Mouse (Mus musculus) limb, embryonic 15.5 days (tissue): Measurements from ENCODE around the gene Clptm1. TPM values are rescaled to one million over a fixed set of nuclear protein-coding genes. Genes with fewer than 3 reads are reported as not detected.
"Not testable (repeated sequence)": the region's sequence is repeated elsewhere in the genome, so short reads cannot be mapped to it uniquely, and the experiment has no call there.

ENCODE experiments used
- ATAC-seq: fragments of 200-750 bp; cut with Nextera tagmentation; 2 replicates; pipeline ENCODE4 v1.8.0; 2017; ENCODE audit warnings: low read depth, moderate TSS enrichment; ENCODE audit not compliant: insufficient number of reproducible peaks, low FRiP score, low TSS enrichment
- H3K27ac ChIP-seq: fragments of 300-500 bp; sonication (generic); 2 replicates; pipeline ENCODE4 v1.5.1; 2015; ENCODE audit warnings: moderate library complexity, mild to moderate bottlenecking, inconsistent platforms
- H3K27me3 ChIP-seq: fragments of 300-500 bp; sonication (generic); 2 replicates; pipeline ENCODE4 v1.6.1; 2015; ENCODE audit warnings: inconsistent platforms
- H3K36me3 ChIP-seq: fragments of 300-500 bp; sonication (generic); 2 replicates; pipeline ENCODE4 v1.6.1; 2015; ENCODE audit warnings: inconsistent platforms
- H3K4me1 ChIP-seq: fragments of 300-500 bp; sonication (generic); 2 replicates; pipeline ENCODE4 v1.6.1; 2015; ENCODE audit warnings: inconsistent platforms
- H3K4me2 ChIP-seq: fragments of 300-500 bp; sonication (generic); 2 replicates; pipeline ENCODE4 v1.6.1; 2015; ENCODE audit warnings: mild to moderate bottlenecking, inconsistent platforms
- H3K4me3 ChIP-seq: fragments of 300-500 bp; sonication (generic); 2 replicates; pipeline ENCODE4 v1.5.1; 2015; ENCODE audit warnings: mild to moderate bottlenecking, inconsistent platforms
- H3K9ac ChIP-seq: fragments of 300-500 bp; sonication (generic); 2 replicates; pipeline ENCODE4 v1.6.1; 2015; ENCODE audit warnings: inconsistent platforms
- H3K9me3 ChIP-seq: fragments of 300-500 bp; sonication (generic); 2 replicates; pipeline ENCODE4 v1.6.1; 2016; ENCODE audit warnings: inconsistent platforms
- WGBS: fragments of 180-500 bp; shearing (Covaris S2); methylation state at CpG from one replicate; pipeline ENCODE4 v1.1.7; 2015; 5-methylcytosine and 5-hydroxymethylcytosine counted together
- polyA plus RNA-seq: library from polyadenylated mRNA; unstranded; fragments of >200 nt; fragmentation: Nextera tagmentation; extraction: Ambion mirVana; gene quantifications from 2 replicates; pipeline ENCODE4 v1.2.1, GENCODE M21; 2015

Gene Clptm1
- polyA plus RNA-seq, 1 experiment from 2014 or later, result 73.4 TPM

GRCm38 (mm10) chr7:19620811-19621210 is 44.0 kb downstream of the Clptm1 start:
- no peak overlapping the region for H3K4me3 ChIP-seq
- H3K4me2 ChIP-seq, result no peak overlapping the region
- peaks cover 6% of the 10 kb centered on the region; the same call in 1 of the 2 replicates for H3K36me3 ChIP-seq
- H3K4me1 ChIP-seq, result peaks cover 7% of the 10 kb centered on the region
- 0 out of 2 replicates have a peak, but pooled peaks cover 4% of the 10 kb centered on the region for H3K27me3 ChIP-seq
- no peaks in the 10 kb centered on the region for H3K9me3 ChIP-seq
- no peak for ATAC-seq
- WGBS, result 89% methylated on average over 7 of the region's 7 CpGs
- no peak overlapping the region for H3K27ac ChIP-seq
- no peak overlapping the region for H3K9ac ChIP-seq

- Histone ChIP-seq H3K36me3 (peaks cover 17% of the 10 kb centered on the region), H3K4me3 (peak overlapping the region; percentile 31), H3K9ac (0 out of 2 replicates have a peak overlapping the region, but pooled peaks have one; percentile 3), H3K27me3 (0 out of 2 replicates have a peak, but pooled peaks cover 4% of the 10 kb centered on the region), H3K9me3 (no peaks in the 10 kb centered on the region), H3K4me1 (peaks cover 7% of the 10 kb centered on the region), H3K27ac (peak overlapping the region; percentile 19; the same call in 1 of the 2 replicates), H3K4me2 (peak overlapping the region; percentile 44)
- 10% methylated on average over 35 of the region's 35 CpGs for WGBS
- peak; percentile 27; the same call in 1 of the 2 replicates for ATAC-seq
Measured at GRCm38 (mm10) chr7:19619004-19619801, 45.6 kb downstream of the Clptm1 start.

- H3K36me3 ChIP-seq, result peaks cover 36% of the 10 kb centered on the region
- H3K4me1 ChIP-seq, result peaks cover 7% of the 10 kb centered on the region
- no peak overlapping the region for H3K4me2 ChIP-seq
- no peaks in the 10 kb centered on the region for H3K9me3 ChIP-seq
- WGBS, result 83% methylated on average over 12 of the region's 12 CpGs
- H3K4me3 ChIP-seq, result no peak overlapping the region
- ATAC-seq, result no peak
- H3K27me3 ChIP-seq, result 0 out of 2 replicates have a peak, but pooled peaks cover 4% of the 10 kb centered on the region
- no peak overlapping the region for H3K27ac ChIP-seq
- H3K9ac ChIP-seq, result no peak overlapping the region
Measured at GRCm38 (mm10) chr7:19615036-19615577, 49.7 kb downstream of the Clptm1 start.

- Histone ChIP-seq H3K9ac (no peak overlapping the region), H3K27me3 (no peaks in the 10 kb centered on the region), H3K4me1 (no peaks in the 10 kb centered on the region), H3K9me3 (no peaks in the 10 kb centered on the region), H3K4me3 (no peak overlapping the region), H3K36me3 (peaks cover 33% of the 10 kb centered on the region), H3K4me2 (no peak overlapping the region), H3K27ac (no peak overlapping the region)
- WGBS, result 80% methylated on average over 5 of the region's 5 CpGs
- ATAC-seq, result no peak
Measured at GRCm38 (mm10) chr7:19610969-19611368, 53.9 kb downstream of the Clptm1 start.

GRCm38 (mm10) chr7:19609641-19610332 is 55.0 kb downstream of the Clptm1 start:
- Histone ChIP-seq H3K4me1 (no peaks in the 10 kb centered on the region), H3K27me3 (no peaks in the 10 kb centered on the region), H3K36me3 (peaks cover 25% of the 10 kb centered on the region), H3K4me3 (no peak overlapping the region), H3K9me3 (no peaks in the 10 kb centered on the region), H3K4me2 (no peak overlapping the region), H3K9ac (no peak overlapping the region), H3K27ac (no peak overlapping the region)
- ATAC-seq, result no peak
- WGBS, result 89% methylated on average over 12 of the region's 12 CpGs

- Histone ChIP-seq H3K9ac (no peak overlapping the region), H3K4me2 (no peak overlapping the region), H3K4me1 (peaks cover 15% of the 10 kb centered on the region), H3K9me3 (no peaks in the 10 kb centered on the region), H3K27ac (no peak overlapping the region), H3K27me3 (no peaks in the 10 kb centered on the region), H3K4me3 (no peak overlapping the region), H3K36me3 (peaks cover 21% of the 10 kb centered on the region)
- no peak for ATAC-seq
- 79% methylated on average over 5 of the region's 5 CpGs for WGBS
Measured at GRCm38 (mm10) chr7:19607291-19607690, 57.5 kb downstream of the Clptm1 start.

GRCm38 (mm10) chr7:19604606-19605214 is 60.1 kb downstream of the Clptm1 start:
- not testable (repeated sequence) for H3K9me3 ChIP-seq, H3K9ac ChIP-seq, H3K27me3 ChIP-seq, ATAC-seq
- H3K4me3 ChIP-seq, result peak overlapping the region; percentile 100
- 61% methylated on average over 10 of the region's 10 CpGs for WGBS
- H3K27ac ChIP-seq, result peak overlapping the region; percentile 81; the same call in 1 of the 2 replicates
- H3K4me2 ChIP-seq, result peak overlapping the region; percentile 78
- peaks cover 25% of the 10 kb centered on the region for H3K4me1 ChIP-seq
- H3K36me3 ChIP-seq, result peaks cover 30% of the 10 kb centered on the region

- Histone ChIP-seq H3K27ac (peak within 1 kb of the TSS; percentile 81), H3K4me3 (peak within 1 kb of the TSS; percentile 100), H3K9me3 (no peaks in the 10 kb centered on the region), H3K27me3 (no peaks in the 10 kb centered on the region), H3K4me1 (peaks cover 25% of the 10 kb centered on the region), H3K36me3 (peaks cover 37% of the 10 kb centered on the region), H3K9ac (peak within 1 kb of the TSS; percentile 99), H3K4me2 (peak within 1 kb of the TSS; percentile 78)
- peak; percentile 88 for ATAC-seq
- WGBS, result under 1% methylated on average over 57 of the region's 57 CpGs
Measured at GRCm38 (mm10) chr7:19603849-19604605, 60.8 kb downstream of the Clptm1 start, which contains the start of gene Clasrp. TSS of gene Clasrp (minus strand) at chr7:19604486.

GRCm38 (mm10) chr7:19603055-19603454 is 61.8 kb downstream of the Clptm1 start:
- 74% methylated on average over 12 of the region's 12 CpGs for WGBS
- H3K27me3 ChIP-seq, result no peaks in the 10 kb centered on the region
- H3K4me3 ChIP-seq, result peak overlapping the region; percentile 100
- H3K27ac ChIP-seq, result no peak overlapping the region
- H3K36me3 ChIP-seq, result peaks cover 46% of the 10 kb centered on the region
- H3K9ac ChIP-seq, result peak overlapping the region; percentile 99
- H3K4me2 ChIP-seq, result peak overlapping the region; percentile 78
- H3K9me3 ChIP-seq, result no peaks in the 10 kb centered on the region
- peaks cover 25% of the 10 kb centered on the region for H3K4me1 ChIP-seq
- ATAC-seq, result no peak

GRCm38 (mm10) chr7:19600562-19600961 is 64.3 kb downstream of the Clptm1 start:
- no peak overlapping the region for H3K4me3 ChIP-seq
- WGBS, result 63% methylated on average over 5 of the region's 5 CpGs
- no peaks in the 10 kb centered on the region for H3K27me3 ChIP-seq
- H3K9ac ChIP-seq, result no peak overlapping the region
- no peaks in the 10 kb centered on the region for H3K9me3 ChIP-seq
- ATAC-seq, result no peak
- peaks cover 63% of the 10 kb centered on the region for H3K36me3 ChIP-seq
- H3K4me2 ChIP-seq, result no peak overlapping the region
- H3K4me1 ChIP-seq, result peaks cover 25% of the 10 kb centered on the region
- no peak overlapping the region for H3K27ac ChIP-seq
